Mouse (Mus musculus) spleen, postnatal 4 days (tissue): ENCODE data around the gene Rtl4.

Experiments used
- DNase-seq, 2 experiments: peaks; one replicate each; pipeline ENCODE4 v3.0.0; 2022; ENCODE audit warnings: low spot score in 2 of 2

Gene Rtl4

DNA sequence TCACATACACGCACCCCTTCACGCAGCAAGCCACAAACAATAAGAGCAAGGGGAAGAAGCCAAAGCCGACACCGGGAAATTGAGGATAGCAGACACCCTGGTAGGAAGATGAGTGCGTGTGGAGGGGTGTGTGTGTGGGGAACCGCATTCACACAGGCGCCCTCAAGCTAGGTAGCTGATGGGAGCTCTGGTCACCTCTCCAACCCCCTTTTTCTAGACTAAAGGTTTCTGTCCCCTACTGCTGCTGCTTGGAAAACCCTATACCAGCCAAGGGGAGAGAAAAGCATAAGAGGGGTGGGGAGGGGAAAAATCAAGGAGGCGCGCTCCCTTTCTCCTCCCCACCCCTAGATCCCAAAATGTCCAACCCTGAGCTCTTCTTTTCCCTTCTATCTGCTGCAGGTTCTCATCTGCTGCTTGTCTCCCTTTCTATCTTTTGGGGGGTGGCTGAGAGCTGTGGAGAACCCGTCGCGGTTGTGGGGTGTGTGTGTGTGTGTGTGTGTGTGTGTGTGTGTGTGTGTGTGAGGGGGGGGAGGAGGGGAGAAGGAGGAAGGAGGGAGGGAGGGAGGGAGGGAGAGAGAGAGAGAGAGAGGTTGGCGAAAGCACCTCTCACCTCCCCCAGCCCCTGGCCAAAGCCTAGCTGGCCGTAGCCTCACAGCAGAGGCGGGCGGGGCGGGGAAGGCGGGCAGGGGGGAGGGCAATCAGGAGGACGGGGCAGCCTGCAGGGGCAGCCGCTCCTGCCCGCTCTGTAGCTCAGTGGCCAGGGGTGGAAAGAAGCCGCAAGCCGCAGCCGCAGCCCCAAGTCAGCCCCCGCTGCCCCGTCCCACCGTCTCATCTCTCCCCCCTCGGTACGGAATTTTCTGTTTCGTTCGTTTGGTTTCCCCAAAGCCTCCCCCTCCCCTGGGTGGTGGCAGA lies at the start of gene Rtl4:
TSS of gene Rtl4 (plus strand) at position 701 of the 912 bp plus-strand sequence.
- no peak for DNase-seq

DNA sequence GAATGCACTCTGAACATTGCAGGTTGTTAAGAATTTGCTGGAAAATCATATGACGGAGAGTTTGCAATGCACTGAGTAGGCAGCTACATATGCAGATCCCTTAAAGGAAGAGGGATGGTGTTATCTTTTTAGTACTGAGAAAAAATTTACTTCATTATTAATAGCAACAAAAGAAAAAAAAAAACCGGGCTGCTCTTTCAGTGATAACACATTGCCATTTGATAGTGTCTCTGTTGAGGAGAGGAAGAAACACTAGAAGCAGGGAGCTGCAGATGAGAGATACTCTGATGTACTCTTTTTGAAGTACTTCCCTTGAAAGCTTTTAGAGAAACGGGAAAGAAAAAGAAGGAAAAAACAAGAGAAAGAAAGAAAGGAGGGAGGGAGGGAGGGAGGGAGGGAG lies 44.0 kb upstream of the Rtl4 start:
- DNase-seq = no peak

DNA sequence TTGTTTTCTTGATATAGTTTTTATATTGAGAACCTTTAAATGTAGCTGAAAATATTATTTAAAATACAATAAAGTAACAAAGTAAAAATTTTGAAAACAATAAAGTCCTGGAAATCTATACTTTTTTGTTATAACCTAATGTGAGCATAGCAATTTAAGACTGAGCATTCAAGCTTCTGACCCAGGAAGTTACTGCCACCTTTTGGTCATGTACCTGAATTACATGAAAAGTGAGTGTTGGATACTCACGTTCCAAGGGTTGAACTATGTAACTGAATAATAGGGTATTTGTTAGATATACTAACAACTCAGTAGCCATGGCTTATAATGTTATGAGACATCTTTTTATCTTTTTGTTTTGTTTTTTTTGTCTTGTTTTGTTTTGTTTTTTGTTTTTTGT lies 43.3 kb upstream of the Rtl4 start:
- DNase-seq = no peak

DNA sequence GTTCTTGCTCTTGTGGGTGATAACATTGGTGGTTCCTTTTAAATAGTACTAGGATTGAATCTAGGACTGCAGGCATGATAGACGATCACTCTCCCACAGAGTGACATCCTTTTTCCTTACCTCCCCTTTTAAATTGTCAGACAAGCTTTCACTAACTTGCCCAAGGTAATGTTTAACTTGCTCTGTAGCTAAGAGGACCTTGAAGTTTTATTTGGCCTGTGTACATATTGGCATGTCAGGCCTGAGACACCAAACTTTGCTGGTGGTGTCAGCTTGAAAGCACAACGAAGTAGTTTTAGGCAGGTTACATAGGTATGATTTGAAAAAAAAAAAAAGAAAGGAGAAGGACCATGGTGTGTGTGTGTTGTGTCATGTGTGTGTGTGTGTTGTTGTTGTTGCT lies 36.5 kb upstream of the Rtl4 start:
- no peak for DNase-seq

DNA sequence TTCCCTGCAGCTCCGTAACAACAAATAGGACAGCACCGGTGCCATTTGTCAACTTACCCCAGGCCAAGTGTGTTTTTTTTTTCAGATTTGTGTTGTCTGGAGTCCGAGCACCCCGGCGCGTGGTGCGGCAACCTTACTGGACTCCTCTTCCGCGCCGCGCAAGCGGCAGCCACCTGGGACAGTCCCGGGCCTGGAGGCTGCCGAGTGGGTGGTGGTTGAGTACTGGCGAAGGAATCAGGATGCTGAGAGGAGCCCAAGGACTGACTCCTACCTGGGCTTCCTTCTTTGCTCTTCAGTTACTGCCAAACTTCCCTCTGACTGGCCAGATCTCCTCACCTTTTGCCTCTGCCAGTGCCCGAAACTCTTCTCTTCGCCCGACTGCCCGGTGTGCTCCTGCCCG lies 965 bp upstream of the Rtl4 start:
- DNase-seq = no peak

DNA sequence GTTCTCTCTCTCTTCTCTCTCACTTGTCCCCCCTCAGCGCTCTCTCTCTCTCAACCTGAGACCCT lies 733 bp upstream of the Rtl4 start, which contains the start of gene Trpc5:
TSS of gene Trpc5 (minus strand) at position 39 of the 65 bp plus-strand sequence.
- DNase-seq = no peak

DNA sequence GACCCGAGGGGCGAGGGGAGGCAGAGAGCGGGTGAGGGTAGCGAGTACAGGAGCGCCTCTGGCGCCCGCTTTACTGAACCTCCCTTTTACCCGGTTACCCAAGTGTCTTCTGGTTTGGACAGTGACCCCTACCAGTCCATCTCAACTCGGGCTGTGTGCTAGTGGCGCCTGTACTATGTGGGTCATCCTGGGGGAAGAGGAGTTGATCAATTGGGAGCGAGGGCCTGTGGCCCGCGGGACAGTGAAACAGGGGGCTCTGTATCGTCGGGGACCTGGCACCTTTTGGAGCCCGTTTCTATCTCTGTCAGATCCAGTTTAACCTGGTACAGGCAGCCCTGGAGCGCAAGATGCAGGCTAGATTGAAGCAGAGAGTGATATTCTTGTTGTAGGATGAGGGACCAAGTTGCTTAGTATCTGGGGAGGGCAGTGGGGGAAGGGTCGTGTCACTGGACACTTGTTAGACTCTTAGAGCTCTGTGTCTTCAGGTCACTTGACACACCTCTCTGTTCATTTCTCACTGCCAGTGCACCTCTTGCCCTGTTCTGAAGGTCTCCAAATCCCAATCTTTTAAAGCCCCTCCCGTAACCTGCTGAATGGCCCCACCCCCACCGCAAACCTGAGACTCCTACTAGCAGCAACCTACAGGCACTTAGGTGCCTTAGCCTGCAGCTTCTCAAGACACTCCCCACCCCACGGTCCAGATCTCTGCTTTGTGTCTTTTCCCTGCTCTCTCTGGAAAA lies 582 bp downstream of the Rtl4 start:
- peak in 1 of 2 experiments; percentile 57 for DNase-seq

DNA sequence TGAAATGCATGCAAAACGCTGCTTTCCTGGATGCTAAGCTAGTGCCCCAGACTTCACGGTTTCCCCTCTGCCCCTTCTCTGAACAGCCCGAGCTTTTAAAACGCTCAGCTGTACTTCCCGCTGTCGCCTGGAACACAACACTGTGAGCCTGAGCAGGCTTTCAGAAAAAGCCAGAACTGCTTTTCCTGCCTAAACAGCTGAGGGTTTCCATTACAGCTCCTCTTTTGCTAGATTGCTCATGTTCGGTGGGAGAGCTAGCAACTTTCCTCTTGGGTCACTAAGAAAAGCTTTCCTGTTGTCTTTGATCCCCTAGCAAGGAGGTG lies 1.1 kb downstream of the Rtl4 start:
- DNase-seq = no peak

DNA sequence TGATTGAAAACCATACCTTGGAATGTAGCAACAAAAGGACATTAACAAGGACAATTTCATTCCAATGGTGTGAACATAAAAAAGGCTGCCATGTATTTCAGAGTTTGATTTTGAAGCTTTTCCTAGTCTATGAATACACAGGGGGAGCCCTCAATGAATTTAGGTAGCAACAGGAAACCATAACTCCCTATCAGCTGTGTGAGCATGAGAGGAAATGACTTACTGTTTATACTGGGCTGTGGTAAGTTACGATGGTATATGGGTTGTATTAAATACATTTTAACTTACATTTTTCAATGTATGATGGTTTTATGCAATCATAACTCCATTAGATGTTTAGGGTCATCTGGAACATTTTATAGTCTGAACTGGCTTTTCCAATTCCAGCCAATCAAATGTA lies 27.6 kb downstream of the Rtl4 start:
- no peak for DNase-seq

DNA sequence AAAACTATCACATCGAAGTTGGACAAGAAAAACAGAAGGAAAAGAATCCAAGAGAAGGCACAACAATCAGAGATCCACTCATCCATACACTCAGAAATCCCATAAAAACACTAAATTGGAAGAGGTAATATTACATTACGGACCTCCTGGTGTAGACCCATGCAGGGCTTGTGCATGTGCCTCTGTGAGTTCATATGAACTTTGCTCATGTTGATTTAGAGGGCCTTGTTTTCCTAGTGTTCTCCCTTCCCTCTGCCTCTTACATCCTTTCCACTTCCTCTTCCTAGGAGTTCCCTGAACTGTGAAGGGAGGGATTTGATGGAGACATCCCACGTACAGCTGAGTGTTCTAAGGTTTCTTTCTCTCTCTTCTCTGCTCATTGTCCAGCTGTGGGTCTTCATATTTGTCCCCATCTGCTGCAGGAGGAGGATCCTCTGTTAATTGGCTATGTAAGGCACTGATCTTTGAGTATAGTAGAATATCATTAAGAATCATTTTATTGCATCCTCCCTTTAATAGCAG lies 58.9 kb downstream of the Rtl4 start:
- DNase-seq = no peak

DNA sequence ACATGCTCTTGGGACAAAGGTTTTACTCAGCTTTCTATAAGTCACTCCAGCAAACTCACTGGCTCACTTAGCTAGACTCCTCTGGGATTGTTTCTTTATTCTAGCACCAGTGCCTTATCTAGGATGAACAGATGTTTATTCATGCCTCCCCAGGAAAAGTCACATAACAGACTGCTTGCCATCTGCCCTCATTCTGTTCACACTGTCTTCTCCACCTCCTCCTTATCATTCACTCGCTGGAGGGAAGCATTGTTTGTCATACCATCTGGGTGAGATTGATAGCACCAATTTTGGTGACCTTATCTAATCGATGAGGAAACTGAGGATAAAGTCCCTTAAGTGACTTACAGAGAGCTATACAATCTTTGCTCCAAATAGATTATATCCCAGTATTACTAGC lies 298.3 kb downstream of the Rtl4 start:
- DNase-seq = no peak

DNA sequence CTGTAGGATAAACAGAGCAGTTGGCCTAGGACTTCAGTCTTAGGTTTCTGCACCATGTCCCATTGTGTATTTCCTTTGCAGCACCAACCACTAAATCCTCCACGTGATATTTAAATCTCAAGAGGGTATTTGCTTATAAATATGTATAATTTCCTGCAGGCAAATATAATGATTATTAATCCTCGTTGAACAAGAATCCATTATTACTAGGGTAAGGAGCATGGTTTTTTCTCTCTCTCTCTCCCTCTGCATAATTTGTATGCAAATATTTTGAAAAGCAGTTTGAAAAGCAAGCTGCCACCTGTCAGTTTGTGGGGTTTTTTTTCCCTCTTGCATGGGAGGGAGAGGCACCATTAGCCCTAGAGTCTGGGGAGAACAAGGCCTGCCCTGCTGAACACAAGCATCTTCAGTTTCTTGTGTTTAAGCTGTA lies 376.8 kb downstream of the Rtl4 start:
- DNase-seq = no peak

DNA sequence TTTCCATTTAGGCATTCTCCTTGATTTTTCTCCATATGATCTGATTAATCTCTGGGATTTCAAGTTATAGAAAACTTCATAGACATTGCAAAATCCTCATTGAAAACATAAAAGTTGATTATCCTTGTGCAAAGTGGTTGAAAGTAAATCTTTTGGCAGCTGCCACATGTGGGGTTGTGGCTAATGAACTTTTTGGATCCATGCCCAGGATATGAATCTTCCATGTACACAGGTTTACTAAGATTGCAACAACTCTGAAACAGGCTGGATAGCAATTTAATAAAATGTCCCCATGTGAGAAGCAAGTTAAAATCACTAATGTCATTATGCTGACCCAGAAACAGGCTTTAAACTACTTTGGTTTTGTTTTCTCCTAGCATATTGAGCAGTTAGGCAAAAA lies 401.1 kb downstream of the Rtl4 start:
- DNase-seq = no peak

DNA sequence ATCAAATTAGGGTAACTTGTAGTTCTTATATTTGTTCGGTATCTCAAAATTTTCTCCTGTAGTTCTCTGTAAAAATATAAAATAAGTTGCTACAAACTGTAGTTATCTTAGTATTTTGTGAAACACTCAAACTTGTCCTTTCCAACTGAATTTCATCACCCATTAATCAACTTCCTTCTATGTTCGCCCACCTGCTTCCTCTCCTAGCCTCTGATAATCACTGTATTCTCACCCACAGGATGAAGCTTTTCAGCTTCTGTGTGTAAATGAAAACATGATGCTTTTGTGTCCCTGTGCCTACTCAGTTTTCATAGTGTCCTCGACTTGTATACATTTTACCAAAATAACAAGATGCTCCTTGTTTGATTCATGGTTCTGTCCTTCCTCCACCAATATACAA lies 401.7 kb downstream of the Rtl4 start:
- DNase-seq = no peak

DNA sequence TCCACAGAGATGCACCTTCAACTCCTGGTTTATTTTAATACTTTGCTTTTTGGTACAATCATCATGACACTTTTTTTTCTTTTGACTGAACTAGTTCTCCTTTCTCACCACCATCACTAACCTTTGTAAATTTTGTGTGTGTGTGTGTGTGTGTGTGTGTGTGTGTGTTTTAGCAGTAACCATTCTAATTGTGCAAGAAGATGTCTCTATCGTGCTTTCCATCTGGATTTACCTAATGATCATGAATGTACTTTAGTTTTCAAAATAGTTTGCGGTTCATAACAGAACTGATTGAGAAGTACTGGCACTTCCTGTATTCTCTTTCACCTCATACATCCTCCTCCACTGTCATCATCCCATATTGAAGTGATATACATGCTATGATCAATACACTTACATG lies 402.3 kb downstream of the Rtl4 start:
- no peak for DNase-seq
